Mouse (Mus musculus) ovary, postnatal 10 days (tissue): ENCODE data around the gene Tmed10.

ENCODE experiments used
- DNase-seq: peaks from one replicate; pipeline ENCODE4 v3.0.0; 2022; ENCODE audit warnings: low spot score

Tmed10 gene

DNA sequence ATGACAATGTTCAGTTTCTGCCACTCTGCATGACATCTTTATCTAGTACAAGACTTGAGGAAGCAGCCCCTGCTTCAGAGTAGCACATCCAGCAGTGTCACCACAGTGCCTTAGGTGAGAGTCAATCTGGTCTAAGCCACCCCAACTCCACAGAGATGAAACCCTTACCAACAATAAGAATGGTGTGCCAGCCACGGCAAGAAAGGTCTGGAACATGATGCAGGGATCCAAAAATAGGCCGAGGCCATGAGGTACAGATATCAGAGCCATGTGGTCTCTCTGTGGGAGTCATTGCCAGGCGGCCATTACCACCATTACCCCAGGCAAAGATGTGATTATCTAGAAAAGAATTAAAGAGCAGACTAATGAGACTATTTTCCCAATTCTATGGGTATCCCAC is 66.0 kb downstream of the Tmed10 start:
- DNase-seq, result no peak

GRCm38 (mm10) chr12:85305247-85305892 is 69.3 kb downstream of the Tmed10 start:
- peak; percentile 71 for DNase-seq

GRCm38 (mm10) chr12:85304725-85305124 is 69.9 kb downstream of the Tmed10 start:
- no peak for DNase-seq

GRCm38 (mm10) chr12:85303256-85303655 is 71.4 kb downstream of the Tmed10 start:
- DNase-seq, result no peak

DNA sequence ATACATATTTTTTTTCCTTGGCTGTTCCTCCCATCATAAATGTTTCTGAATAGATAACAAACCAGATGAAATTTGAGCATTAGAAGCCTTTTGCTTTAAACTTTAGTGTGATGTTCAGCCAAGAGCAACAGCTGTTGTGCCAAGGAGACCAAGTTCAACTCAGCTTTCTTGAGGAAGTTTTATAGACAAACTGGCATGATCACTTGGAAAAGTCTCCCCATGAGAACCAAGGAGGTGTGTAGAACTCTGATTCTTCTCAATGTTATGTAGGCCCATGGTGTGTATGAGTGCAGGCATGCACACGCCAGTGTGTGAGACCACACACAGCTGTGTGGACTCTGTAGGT is 75.8 kb downstream of the Tmed10 start:
- no peak for DNase-seq

GRCm38 (mm10) chr12:85298127-85298834 is 76.4 kb downstream of the Tmed10 start:
- no peak for DNase-seq

DNA sequence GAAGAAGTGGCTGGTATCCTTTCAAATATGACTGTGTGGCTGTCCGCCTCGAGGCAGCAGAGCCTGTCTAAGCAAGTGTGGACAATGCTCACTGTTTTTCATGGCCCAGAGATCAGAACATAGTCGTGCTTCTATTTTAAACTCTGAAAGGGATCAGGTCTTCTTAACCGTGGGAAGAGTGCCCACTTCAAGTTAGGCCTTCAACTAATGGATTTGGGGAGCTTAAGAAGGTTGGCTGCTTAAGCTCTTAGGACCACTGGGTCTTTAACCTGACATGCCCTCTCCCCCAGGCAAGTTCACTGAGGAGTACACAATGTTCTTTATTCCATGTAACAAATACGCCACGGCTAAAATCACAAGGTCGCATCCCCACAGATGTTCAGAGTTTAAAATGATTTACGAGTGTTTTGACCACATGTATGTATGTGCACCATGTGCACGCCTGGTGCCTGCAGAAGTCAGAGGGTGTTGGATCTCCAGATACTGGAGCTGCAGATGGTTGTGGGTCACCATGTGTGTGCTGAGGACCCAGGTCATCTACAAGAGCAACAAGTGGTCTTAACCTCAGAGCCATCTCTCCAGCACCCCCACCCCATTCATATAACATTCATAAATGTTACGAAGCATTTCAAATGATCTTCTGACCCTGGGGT is 77.2 kb downstream of the Tmed10 start:
- DNase-seq, result no peak

GRCm38 (mm10) chr12:85296915-85297314 is 77.7 kb downstream of the Tmed10 start:
- DNase-seq, result no peak

GRCm38 (mm10) chr12:85295506-85295905 is 79.1 kb downstream of the Tmed10 start:
- DNase-seq, result no peak

DNA sequence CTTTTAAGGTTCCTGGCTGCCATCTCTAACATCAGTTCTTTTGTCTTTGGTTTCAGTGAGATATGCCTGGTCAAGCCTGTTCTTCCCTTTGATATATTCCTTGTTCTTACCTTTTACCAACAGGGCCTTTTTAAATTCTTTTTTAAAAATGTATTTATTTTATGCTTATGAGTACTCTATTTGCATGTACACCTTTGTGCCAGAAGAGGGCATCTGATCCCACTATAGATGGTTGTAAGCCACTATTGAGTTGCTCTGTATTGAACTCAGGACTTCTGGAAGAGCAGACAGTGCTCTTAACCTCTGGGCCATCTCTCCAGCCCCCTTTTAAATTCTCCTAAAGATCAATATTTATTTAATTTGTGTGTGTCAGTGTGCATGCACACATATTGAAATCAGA is 81.7 kb downstream of the Tmed10 start:
- no peak for DNase-seq

- no peak for DNase-seq
Observed at GRCm38 (mm10) chr12:85292288-85292687, 82.4 kb downstream of the Tmed10 start.

DNA sequence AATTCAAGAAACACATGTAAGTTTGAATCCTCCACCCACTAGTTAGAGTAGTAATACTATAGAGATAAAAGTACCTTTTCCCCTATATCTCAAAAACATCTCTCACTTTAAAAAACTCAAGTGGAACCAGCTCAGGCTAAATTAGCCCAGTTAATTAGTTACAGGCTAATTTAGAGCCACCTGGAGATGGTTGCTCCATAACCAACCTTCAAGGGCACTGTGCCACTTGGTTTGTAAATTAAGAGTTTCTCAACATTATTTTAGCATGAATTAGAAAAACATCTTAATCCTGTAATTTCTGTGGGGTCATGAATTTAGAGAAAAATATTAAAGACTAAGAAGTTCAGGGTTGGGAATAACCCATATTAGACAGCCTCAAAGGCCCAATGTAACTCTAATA is 83.1 kb downstream of the Tmed10 start:
- DNase-seq, result no peak

GRCm38 (mm10) chr12:85290633-85291032 is 84.0 kb downstream of the Tmed10 start:
- DNase-seq, result no peak
